Comparison of ENCODE assay signal across 31 mouse cellular contexts in genomic region chr5:134560071-134560449, GRCm38 (mm10). TPM values are rescaled to one million over a fixed set of nuclear protein-coding genes. Genes with fewer than 3 reads are reported as not detected.
"Had no signal": no experiment of that assay in that cellular context is flagged by ENCODE, and none has a peak within 500 bp of the region (broad histone marks: within the 10 kb centered on the region; RNA-seq: fewer than 3 reads in every experiment).

TSS of gene Syna (minus strand) at chr5:134560171.

- H3K27ac ChIP-seq: gastrocnemius, adult 2 months; heart, adult 2 months; heart, embryonic 10.5 days; hindbrain, embryonic 10.5 days; hindbrain, embryonic 12.5 days; hindbrain, embryonic 14.5 days; layer of hippocampus, adult 2 months; left cerebral cortex, adult 2 months; limb, embryonic 10.5 days; limb, embryonic 12.5 days; liver, embryonic 13.5 days had no signal

- ATAC-seq: hindbrain, embryonic 16.5 days; inflammation-experienced regulatory T-cells, adult 6 months had no signal

- H3K9me3 ChIP-seq: hindbrain, embryonic 12.5 days; limb, embryonic 10.5 days; liver, embryonic 13.5 days had no signal

- DNase-seq: gastrocnemius, adult 2 months; gastrocnemius, postnatal 10 days; gastrocnemius, postnatal 25 days; heart, adult 2 months; heart, postnatal 10 days; heart, postnatal 4 days; kidney, adult 18-20 months; kidney, adult 8-10 months; kidney, postnatal 10 days; kidney, postnatal 25 days; kidney, postnatal 4 days; liver; liver, embryonic 13.5 days had no signal

- H3K4me3 ChIP-seq: gastrocnemius, adult 2 months; heart, adult 2 months; heart, embryonic 10.5 days; heart, embryonic 12.5 days; hindbrain, embryonic 10.5 days; hindbrain, embryonic 12.5 days; layer of hippocampus, adult 2 months; left cerebral cortex, adult 2 months; limb, embryonic 10.5 days; limb, embryonic 12.5 days; liver, embryonic 13.5 days had no signal

- H3K36me3 ChIP-seq: heart, embryonic 10.5 days; heart, embryonic 12.5 days; hindbrain, embryonic 10.5 days; hindbrain, embryonic 12.5 days; limb, embryonic 10.5 days; limb, embryonic 12.5 days; liver, embryonic 13.5 days had no signal

- H3K27me3 ChIP-seq: heart, embryonic 12.5 days; hindbrain, embryonic 12.5 days; limb, embryonic 12.5 days; liver, embryonic 13.5 days had no signal

- H3K4me2 ChIP-seq: heart, embryonic 12.5 days; hindbrain, embryonic 12.5 days; hindbrain, embryonic 14.5 days; limb, embryonic 12.5 days; liver, embryonic 11.5 days; liver, embryonic 13.5 days had no signal

- H3K9ac ChIP-seq: heart, embryonic 12.5 days; hindbrain, embryonic 12.5 days; hindbrain, embryonic 14.5 days; limb, embryonic 12.5 days; liver, embryonic 13.5 days had no signal

RNA-seq across cellular contexts. Expression of gene Syna, which starts in this region (rescaled TPM):
- total RNA-seq: gastrocnemius, adult 2 months; gastrocnemius, postnatal 25 days; gastrocnemius, postnatal 4 days; granulocyte monocyte progenitor cell, adult 5-6 weeks; heart, adult 2 months; heart, postnatal 10 days; heart, postnatal 25 days; heart, postnatal 4 days had no signal
- polyA plus RNA-seq: heart, adult 2 months; heart, embryonic 10.5 days; heart, embryonic 12.5 days; heart, embryonic 14.5 days; heart, embryonic 16.5 days; intestine, embryonic 16.5 days; limb, embryonic 12.5 days; liver, embryonic 11.5 days; liver, embryonic 13.5 days had no signal
